Mouse (Mus musculus): Measurements from ENCODE around the gene Fbxo46. TPM values are rescaled to one million over a fixed set of nuclear protein-coding genes. Genes with fewer than 3 reads are reported as not detected.

The Fbxo46 gene
- total and polyA plus RNA-seq, 2 experiments: 2.4 to 5.0 TPM

DNA sequence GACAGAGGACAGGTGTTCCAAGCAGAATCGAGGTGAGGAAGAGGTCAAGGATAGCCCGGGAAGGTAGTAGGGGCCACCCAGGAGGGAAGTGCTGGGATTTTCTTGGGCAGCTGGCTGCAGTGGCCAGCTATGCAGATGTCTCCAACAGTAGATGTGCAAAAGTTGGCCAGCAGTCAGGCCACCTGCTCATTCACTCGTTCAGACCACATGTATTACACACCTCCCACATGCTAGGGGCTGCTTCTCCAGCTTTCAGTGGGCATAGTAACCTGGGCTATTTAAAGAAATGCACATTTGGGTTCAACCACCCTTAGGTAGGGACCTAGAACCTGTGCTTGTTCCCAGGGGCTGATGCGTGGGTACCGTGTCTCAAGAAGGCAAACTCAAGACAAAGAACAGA lies 8.1 kb downstream of the Fbxo46 start:
- DNase-seq (ENCODE audit: extremely low read depth, low read depth, low spot score): no peak
- H3K9ac ChIP-seq (ENCODE audit: low read depth, low read length): no peak overlapping the region
- H3K4me1 ChIP-seq (ENCODE audit: control insufficient read depth, insufficient read depth, low read length): peaks cover 10% of the 10 kb centered on the region; the same call in 1 of the 2 replicates
- H3K27me3 ChIP-seq (ENCODE audit: control insufficient read depth, insufficient read depth, low read length): no peaks in the 10 kb centered on the region
- no peak overlapping the region for H3K4me3 ChIP-seq (ENCODE audit: insufficient read depth, low read depth, low read length)
- peaks cover 9% of the 10 kb centered on the region; the same call in 1 of the 2 replicates for H3K79me2 ChIP-seq (ENCODE audit: control insufficient read depth, insufficient read depth, low read length)
- no peak for TF ChIP-seq POLR2A (IDR thresholded peaks at IDR 0.05; ENCODE audit: extremely low read depth, insufficient read depth, low read length)
- no peak for TF ChIP-seq CTCF (IDR thresholded peaks at IDR 0.05; ENCODE audit: low read depth, low read length)
- no peak overlapping the region for H3K27ac ChIP-seq (replicated peaks; ENCODE audit: insufficient read depth, low read depth, low read length)
- no peaks in the 10 kb centered on the region for H3K36me3 ChIP-seq (ENCODE audit: control insufficient read depth, insufficient read depth, low read length)
- 93% methylated on average over 5 of the region's 5 CpGs for WGBS

DNA sequence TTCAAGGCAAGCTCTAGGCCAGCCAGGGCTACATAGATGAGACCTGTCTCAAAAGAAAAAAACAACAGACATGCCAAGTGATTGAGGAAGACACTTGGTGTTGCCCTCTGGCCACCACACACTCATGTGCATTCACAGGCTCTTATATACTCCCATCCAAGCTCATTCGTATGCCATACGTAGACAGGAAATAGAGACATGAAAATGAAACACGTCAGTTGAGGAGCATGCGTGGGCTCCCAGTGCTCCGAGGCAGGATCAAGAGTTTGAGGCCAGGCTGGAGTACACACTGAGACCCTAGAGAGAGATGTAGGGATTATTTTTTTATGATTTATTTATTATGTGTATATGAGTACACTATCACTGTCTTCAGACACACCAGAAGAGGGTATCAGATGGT lies 9.7 kb downstream of the Fbxo46 start:
- Histone ChIP-seq H3K4me1 (ENCODE audit: control insufficient read depth, insufficient read depth, low read length) (peaks cover 10% of the 10 kb centered on the region; the same call in 1 of the 2 replicates), H3K27ac (replicated peaks; ENCODE audit: insufficient read depth, low read depth, low read length) (no peak overlapping the region), H3K79me2 (ENCODE audit: control insufficient read depth, insufficient read depth, low read length) (peaks cover 14% of the 10 kb centered on the region; the same call in 1 of the 2 replicates), H3K27me3 (ENCODE audit: control insufficient read depth, insufficient read depth, low read length) (no peaks in the 10 kb centered on the region), H3K9ac (ENCODE audit: low read depth, low read length) (no peak overlapping the region), H3K36me3 (ENCODE audit: control insufficient read depth, insufficient read depth, low read length) (no peaks in the 10 kb centered on the region), H3K4me3 (ENCODE audit: insufficient read depth, low read depth, low read length) (no peak overlapping the region)
- TF ChIP-seq CTCF (IDR thresholded peaks at IDR 0.05; ENCODE audit: low read depth, low read length) (no peak), POLR2A (IDR thresholded peaks at IDR 0.05; ENCODE audit: extremely low read depth, insufficient read depth, low read length) (no peak)
- no peak for DNase-seq (ENCODE audit: extremely low read depth, low read depth, low spot score)
- 90% methylated on average over 5 of the region's 5 CpGs for WGBS

DNA sequence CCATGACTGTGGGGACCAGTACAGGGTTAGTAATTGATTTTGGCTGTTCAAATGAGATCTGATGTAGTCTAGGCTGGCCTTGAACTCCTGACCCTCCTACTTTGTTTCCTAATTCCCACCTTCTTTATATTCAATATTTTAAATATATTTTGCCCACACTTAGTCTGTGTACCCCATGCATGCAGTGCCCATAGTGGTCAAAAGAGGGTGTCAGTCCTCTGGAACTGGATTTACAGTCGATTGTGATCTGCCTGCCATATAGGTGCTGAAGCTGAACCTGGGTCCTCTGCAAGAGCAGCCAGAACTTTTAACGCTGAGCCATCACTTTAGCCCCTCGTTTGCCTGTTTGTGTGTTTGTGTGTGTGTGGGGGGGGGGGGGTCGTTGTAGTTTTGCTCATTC lies 11.0 kb downstream of the Fbxo46 start:
- Histone ChIP-seq H3K4me1 (ENCODE audit: control insufficient read depth, insufficient read depth, low read length) (peaks cover 8% of the 10 kb centered on the region; the same call in 1 of the 2 replicates), H3K27me3 (ENCODE audit: control insufficient read depth, insufficient read depth, low read length) (no peaks in the 10 kb centered on the region), H3K9ac (ENCODE audit: low read depth, low read length) (no peak overlapping the region), H3K27ac (replicated peaks; ENCODE audit: insufficient read depth, low read depth, low read length) (peak overlapping the region; percentile 62), H3K36me3 (ENCODE audit: control insufficient read depth, insufficient read depth, low read length) (no peaks in the 10 kb centered on the region), H3K79me2 (ENCODE audit: control insufficient read depth, insufficient read depth, low read length) (peaks cover 9% of the 10 kb centered on the region; the same call in 1 of the 2 replicates), H3K4me3 (ENCODE audit: insufficient read depth, low read depth, low read length) (no peak overlapping the region)
- TF ChIP-seq CTCF (IDR thresholded peaks at IDR 0.05; ENCODE audit: low read depth, low read length) (no peak), POLR2A (IDR thresholded peaks at IDR 0.05; ENCODE audit: extremely low read depth, insufficient read depth, low read length) (no peak)
- DNase-seq (ENCODE audit: extremely low read depth, low read depth, low spot score): peak; percentile 31
- 10% methylated on average over 4 of the region's 4 CpGs for WGBS

DNA sequence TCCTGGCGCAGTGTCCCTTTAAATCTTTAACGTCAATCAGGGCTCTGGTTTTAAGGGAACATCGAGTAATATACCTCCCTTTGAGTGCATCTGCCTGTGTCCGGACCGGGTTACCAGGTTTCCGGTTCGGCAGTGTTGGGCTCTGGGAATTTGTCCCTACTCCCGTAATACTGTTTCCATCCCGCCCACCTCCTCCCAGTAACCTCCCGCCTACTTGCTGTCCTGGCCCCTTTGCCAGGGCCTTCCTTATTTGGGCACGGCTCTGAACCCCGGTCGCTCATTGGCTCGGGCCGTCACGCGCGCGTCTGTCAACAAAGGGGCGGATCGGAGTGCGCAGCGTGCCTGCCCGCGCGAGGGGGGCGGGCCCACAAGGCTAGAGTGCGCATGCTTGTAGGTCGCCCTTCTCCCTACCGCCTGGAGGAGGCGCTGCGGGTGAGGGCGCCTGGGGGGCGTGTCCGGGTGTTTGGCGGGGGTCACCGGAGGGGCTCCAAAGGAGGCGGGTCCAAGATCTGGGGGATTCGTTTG lies 11.7 kb downstream of the Fbxo46 start:
- 0 out of 2 replicates have a peak, but pooled peaks have one; percentile 14 for TF ChIP-seq POLR2A (IDR thresholded peaks at IDR 0.05; ENCODE audit: extremely low read depth, insufficient read depth, low read length)
- peak; percentile 79 for TF ChIP-seq CTCF (IDR thresholded peaks at IDR 0.05; ENCODE audit: low read depth, low read length)
- Histone ChIP-seq H3K4me1 (ENCODE audit: control insufficient read depth, insufficient read depth, low read length) (peaks cover 8% of the 10 kb centered on the region; the same call in 1 of the 2 replicates), H3K9ac (ENCODE audit: low read depth, low read length) (peak overlapping the region; percentile 52), H3K79me2 (ENCODE audit: control insufficient read depth, insufficient read depth, low read length) (peaks cover 10% of the 10 kb centered on the region; the same call in 1 of the 2 replicates), H3K36me3 (ENCODE audit: control insufficient read depth, insufficient read depth, low read length) (peaks cover under 1% of the 10 kb centered on the region; the same call in 1 of the 2 replicates), H3K27me3 (ENCODE audit: control insufficient read depth, insufficient read depth, low read length) (no peaks in the 10 kb centered on the region), H3K4me3 (ENCODE audit: insufficient read depth, low read depth, low read length) (peak overlapping the region; percentile 40), H3K27ac (replicated peaks; ENCODE audit: insufficient read depth, low read depth, low read length) (peak overlapping the region; percentile 62)
- WGBS: under 1% methylated on average over 39 of the region's 39 CpGs
- peak; percentile 99 for DNase-seq (ENCODE audit: extremely low read depth, low read depth, low spot score)

DNA sequence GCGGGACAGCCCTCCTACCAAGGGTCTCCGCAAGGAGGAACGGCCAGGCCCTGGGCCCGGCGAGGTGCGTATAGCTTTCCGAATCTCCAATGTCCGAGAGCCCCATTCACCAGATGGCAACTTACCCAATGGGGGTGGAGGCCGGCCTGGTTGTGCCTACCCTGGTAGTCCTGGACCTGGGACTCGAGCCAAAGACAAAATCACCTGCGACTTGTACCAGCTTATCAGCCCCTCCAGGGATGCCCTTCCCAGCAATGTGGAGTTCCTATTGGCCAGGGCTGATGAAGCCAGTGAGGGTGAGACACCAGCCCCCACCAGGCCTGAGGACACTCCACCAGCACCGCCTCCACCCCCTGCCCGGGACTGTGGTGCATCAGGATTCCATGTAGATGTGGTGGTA lies 16.5 kb downstream of the Fbxo46 start:
- H3K4me3 ChIP-seq (ENCODE audit: insufficient read depth, low read depth, low read length): no peak overlapping the region
- no peak for TF ChIP-seq POLR2A (IDR thresholded peaks at IDR 0.05; ENCODE audit: extremely low read depth, insufficient read depth, low read length)
- TF ChIP-seq CTCF (IDR thresholded peaks at IDR 0.05; ENCODE audit: low read depth, low read length): no peak
- H3K79me2 ChIP-seq (ENCODE audit: control insufficient read depth, insufficient read depth, low read length): peaks cover 17% of the 10 kb centered on the region; the same call in 1 of the 2 replicates
- no peak for DNase-seq (ENCODE audit: extremely low read depth, low read depth, low spot score)
- H3K27me3 ChIP-seq (ENCODE audit: control insufficient read depth, insufficient read depth, low read length): no peaks in the 10 kb centered on the region
- H3K36me3 ChIP-seq (ENCODE audit: control insufficient read depth, insufficient read depth, low read length): peaks cover 3% of the 10 kb centered on the region; the same call in 1 of the 2 replicates
- H3K27ac ChIP-seq (replicated peaks; ENCODE audit: insufficient read depth, low read depth, low read length): no peak overlapping the region
- 97% methylated on average over 13 of the region's 13 CpGs for WGBS
- peaks cover 3% of the 10 kb centered on the region; the same call in 1 of the 2 replicates for H3K4me1 ChIP-seq (ENCODE audit: control insufficient read depth, insufficient read depth, low read length)
- no peak overlapping the region for H3K9ac ChIP-seq (ENCODE audit: low read depth, low read length)
